Mouse (Mus musculus) hindbrain, embryonic 12.5 days (tissue): ENCODE results near the gene Pip5kl1. TPM values are rescaled to one million over a fixed set of nuclear protein-coding genes. Genes with fewer than 3 reads are reported as not detected.

Experiments used
- ATAC-seq: fragments of 200-750 bp; cut with Nextera tagmentation; 2 replicates; pipeline ENCODE4 v1.8.0; 2017; ENCODE audit warnings: moderate TSS enrichment; ENCODE audit not compliant: low FRiP score
- H3K27ac ChIP-seq: fragments of 300-500 bp; sonication (generic); 2 replicates; pipeline ENCODE4 v1.5.1; 2016; ENCODE audit warnings: mild to moderate bottlenecking
- H3K27me3 ChIP-seq: fragments of 300-500 bp; sonication (generic); 2 replicates; pipeline ENCODE4 v1.6.1; 2016; ENCODE audit warnings: mild to moderate bottlenecking
- H3K36me3 ChIP-seq: fragments of 300-500 bp; sonication (generic); 2 replicates; pipeline ENCODE4 v1.6.1; 2016; ENCODE audit warnings: mild to moderate bottlenecking
- H3K4me1 ChIP-seq: fragments of 300-500 bp; sonication (generic); 2 replicates; pipeline ENCODE4 v1.6.1; 2016
- H3K4me2 ChIP-seq: fragments of 300-500 bp; sonication (generic); replicated peaks from 2 replicates; pipeline ENCODE4 v1.6.1; 2016; ENCODE audit warnings: mild to moderate bottlenecking
- H3K4me3 ChIP-seq: fragments of 300-500 bp; sonication (generic); 2 replicates; pipeline ENCODE4 v1.5.1; 2016; ENCODE audit warnings: mild to moderate bottlenecking
- H3K9ac ChIP-seq: fragments of 300-500 bp; sonication (generic); 2 replicates; pipeline ENCODE4 v1.6.1; 2016; ENCODE audit warnings: mild to moderate bottlenecking, moderate library complexity
- H3K9me3 ChIP-seq: fragments of 300-500 bp; sonication (generic); replicated peaks from 2 replicates; pipeline ENCODE4 v1.6.1; 2016; ENCODE audit warnings: mild to moderate bottlenecking
- WGBS: fragments of 180-500 bp; shearing (Covaris S2); methylation state at CpG from one replicate; pipeline ENCODE4 v1.1.7; 2016; 5-methylcytosine and 5-hydroxymethylcytosine counted together
- polyA plus RNA-seq: library from polyadenylated mRNA; unstranded; fragments of >200 nt; fragmentation: Nextera tagmentation; extraction: Ambion mirVana; gene quantifications from 2 replicates; pipeline ENCODE4 v1.2.1, GENCODE M21; 2016

Pip5kl1 gene
- polyA plus RNA-seq, 1 experiment from 2014 or later = 5.0 TPM

DNA sequence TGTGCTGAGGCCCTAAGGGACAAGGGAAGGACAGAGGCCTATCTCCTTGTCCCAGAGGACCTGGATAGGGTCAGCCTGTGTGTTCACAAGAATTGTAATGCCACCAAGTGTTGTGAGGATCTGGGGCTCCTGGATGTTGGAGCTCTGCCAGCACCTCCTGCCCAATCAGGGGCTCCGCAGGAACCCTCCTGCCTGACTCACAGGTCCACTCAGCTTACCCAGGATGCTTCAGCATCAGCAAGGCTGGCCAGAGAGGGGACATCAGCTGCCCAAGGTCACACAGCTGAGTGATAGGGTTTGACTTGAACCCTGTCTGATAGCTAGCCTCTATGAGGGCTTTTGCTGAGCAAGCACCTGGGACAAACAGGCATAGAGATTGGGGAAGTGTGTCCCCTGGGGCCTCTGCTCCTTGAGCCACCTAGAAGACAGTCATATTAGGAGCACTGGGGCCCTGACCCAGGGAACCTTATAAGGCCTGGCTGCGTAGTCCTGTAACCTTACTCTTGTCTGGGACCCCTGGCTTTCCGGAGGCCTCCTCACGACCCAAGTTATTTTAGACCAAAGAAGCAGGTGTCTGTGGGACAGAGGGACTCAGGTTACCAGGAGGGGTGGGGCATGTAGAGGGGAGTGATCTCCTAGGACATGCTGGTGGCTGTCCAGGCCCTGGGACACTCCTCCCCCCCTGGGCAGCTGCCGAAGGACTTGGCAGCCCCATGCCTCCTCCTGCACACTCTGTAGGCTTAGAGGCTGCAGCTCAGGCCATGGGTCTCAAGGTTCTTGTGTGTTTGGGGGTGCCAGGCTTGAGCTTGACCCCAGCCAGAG lies 51.5 kb downstream of the Pip5kl1 start:
- Histone ChIP-seq H3K4me3 (peak overlapping the region; percentile 28), H3K27ac (peak overlapping the region; percentile 89), H3K36me3 (no peaks in the 10 kb centered on the region), H3K9ac (peak overlapping the region; percentile 65; the same call in 1 of the 2 replicates), H3K9me3 (no peaks in the 10 kb centered on the region), H3K4me2 (peak overlapping the region; percentile 59), H3K4me1 (peaks cover 65% of the 10 kb centered on the region), H3K27me3 (no peaks in the 10 kb centered on the region; the same call in 1 of the 2 replicates)
- 54% methylated on average over 5 of the region's 5 CpGs for WGBS
- 0 out of 2 replicates have a peak, but pooled peaks have one; percentile 2 for ATAC-seq

DNA sequence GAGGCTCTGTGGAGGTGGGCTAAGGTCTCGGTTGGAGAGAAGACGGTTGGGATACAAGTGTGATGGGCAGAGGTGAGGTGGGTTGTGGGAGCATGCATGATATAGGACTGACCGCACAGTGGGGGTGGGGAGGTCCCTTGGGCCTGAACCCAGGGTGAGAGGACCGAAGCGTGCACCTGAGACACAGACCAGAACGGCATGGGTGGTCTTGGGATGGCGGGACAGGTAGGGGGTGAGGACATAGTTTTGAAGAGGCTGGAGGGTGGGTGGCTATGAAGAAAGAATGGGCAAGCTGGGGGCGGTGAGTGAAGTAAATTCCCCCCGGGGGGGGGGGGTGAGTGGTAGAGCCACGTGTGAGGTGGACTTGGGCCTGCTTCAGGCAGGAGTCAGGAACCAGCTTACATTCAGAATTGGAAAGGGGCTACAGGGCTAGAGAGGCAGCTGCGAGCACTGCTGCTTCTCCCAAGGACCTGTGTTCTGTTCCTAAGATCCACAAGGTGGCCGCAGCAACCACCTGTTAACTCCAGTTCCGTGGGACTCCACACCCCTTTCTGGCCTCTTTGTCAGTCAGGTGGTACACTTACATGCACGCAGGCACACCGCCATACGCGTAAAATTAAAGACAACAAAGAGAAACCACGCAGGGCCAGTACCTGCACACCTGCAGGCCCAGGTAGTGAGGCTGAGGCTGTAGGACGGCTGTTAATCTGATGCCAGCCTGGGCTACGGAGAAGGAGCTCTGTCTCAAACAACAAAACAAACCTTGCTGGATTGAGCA lies 52.9 kb downstream of the Pip5kl1 start:
- no peaks in the 10 kb centered on the region for H3K9me3 ChIP-seq
- no peak overlapping the region for H3K9ac ChIP-seq
- WGBS = 65% methylated on average over 20 of the region's 20 CpGs
- H3K36me3 ChIP-seq = no peaks in the 10 kb centered on the region
- no peak for ATAC-seq
- peak overlapping the region; percentile 60; the same call in 1 of the 2 replicates for H3K27ac ChIP-seq
- no peaks in the 10 kb centered on the region; the same call in 1 of the 2 replicates for H3K27me3 ChIP-seq
- H3K4me3 ChIP-seq = no peak overlapping the region
- peaks cover 61% of the 10 kb centered on the region for H3K4me1 ChIP-seq
- 0 out of 2 replicates have a peak overlapping the region, but pooled peaks have one; percentile 6 for H3K4me2 ChIP-seq

DNA sequence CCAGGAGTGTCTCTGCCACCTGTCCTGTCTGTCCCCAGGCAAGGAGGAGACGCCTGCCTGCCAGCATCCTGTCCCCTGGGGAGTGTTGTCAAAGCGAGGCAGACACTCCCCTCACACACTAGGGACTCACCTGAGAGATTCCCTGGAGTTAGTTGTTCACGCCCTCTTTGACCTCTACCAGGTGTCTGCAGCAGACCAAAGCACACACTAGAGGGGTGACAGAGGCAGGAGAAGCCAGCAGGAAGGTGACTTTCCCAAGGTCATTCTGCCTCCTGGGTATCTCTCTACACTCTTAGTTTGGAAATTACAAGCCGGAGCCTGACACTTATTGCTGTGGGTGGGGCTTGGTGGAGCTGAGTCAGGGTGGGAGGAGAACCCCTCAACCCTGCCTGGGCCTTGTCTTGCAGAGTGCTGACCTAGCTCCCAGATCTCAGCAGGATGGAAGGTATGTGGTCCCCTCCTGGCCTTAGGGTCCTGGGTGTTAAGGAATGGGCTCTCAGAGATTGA lies 53.5 kb downstream of the Pip5kl1 start:
- 60% methylated on average over 4 of the region's 4 CpGs for WGBS
- no peaks in the 10 kb centered on the region for H3K9me3 ChIP-seq
- H3K36me3 ChIP-seq = no peaks in the 10 kb centered on the region
- H3K4me1 ChIP-seq = peaks cover 61% of the 10 kb centered on the region
- no peaks in the 10 kb centered on the region; the same call in 1 of the 2 replicates for H3K27me3 ChIP-seq
- no peak for ATAC-seq
- 0 out of 2 replicates have a peak overlapping the region, but pooled peaks have one; percentile 3 for H3K4me2 ChIP-seq
- H3K27ac ChIP-seq = peak overlapping the region; percentile 60
- peak overlapping the region; percentile 45; the same call in 1 of the 2 replicates for H3K9ac ChIP-seq
- no peak overlapping the region for H3K4me3 ChIP-seq

DNA sequence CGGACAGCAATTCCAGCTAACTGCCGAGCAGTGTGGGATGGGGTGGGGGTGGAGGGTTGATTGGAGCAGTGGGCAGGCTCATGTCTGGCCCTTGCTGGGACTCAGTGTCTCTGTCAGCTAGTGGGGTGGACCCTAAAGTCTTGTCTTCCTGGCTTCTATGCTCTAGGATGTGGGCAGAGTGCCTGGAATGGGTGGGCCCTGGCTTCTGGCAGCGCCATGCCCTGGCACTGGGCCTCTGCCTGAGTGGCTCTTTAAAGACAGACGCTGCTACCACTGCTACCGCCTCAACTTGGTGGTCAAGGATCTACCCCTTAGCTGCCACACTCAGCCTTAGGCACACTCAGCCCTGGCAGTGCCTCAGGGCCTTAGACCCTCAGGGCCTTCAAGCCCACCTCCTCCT lies 54.1 kb downstream of the Pip5kl1 start:
- WGBS = 42% methylated on average over 5 of the region's 5 CpGs
- H3K27me3 ChIP-seq = no peaks in the 10 kb centered on the region; the same call in 1 of the 2 replicates
- no peaks in the 10 kb centered on the region for H3K9me3 ChIP-seq
- H3K4me2 ChIP-seq = 0 out of 2 replicates have a peak overlapping the region, but pooled peaks have one; percentile 3
- no peaks in the 10 kb centered on the region for H3K36me3 ChIP-seq
- H3K27ac ChIP-seq = peak overlapping the region; percentile 60; the same call in 1 of the 2 replicates
- no peak overlapping the region for H3K4me3 ChIP-seq
- ATAC-seq = no peak
- peaks cover 61% of the 10 kb centered on the region for H3K4me1 ChIP-seq
- H3K9ac ChIP-seq = peak overlapping the region; percentile 45

DNA sequence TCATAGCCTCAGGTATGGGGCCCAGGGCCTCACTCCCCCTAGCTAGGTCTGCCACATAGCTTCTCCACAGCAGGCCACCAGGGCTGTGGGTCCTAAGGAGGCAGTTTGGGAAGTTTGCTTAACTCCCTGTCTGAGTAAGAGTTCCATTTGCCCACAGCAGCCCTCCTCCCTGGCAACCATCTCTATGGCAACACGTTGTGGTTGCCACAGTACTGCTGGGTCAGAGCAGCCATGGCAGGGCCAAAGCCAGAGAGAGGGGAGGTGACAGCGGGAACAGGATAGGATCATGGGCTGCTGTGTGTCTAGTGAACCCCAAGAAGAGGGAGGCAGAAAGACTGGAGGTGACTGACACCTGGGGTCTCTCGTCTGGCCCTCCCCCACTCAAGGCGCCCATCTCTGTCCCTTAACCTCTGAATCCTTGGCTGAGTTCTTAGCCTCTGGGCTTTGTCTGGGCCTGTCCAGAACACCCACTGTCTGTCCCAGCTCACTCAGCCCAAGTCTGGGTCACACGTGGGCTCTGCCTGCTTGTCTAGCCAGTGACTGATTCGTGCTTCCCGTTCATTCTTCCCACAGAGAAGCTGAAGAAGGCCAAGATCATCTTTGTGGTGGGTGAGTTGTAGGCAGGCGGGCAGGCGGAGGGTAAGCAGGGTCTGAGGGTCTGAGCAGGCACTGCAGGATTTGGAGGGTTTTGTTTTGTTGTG lies 54.8 kb downstream of the Pip5kl1 start:
- H3K27me3 ChIP-seq = no peaks in the 10 kb centered on the region; the same call in 1 of the 2 replicates
- H3K4me1 ChIP-seq = peaks cover 56% of the 10 kb centered on the region
- H3K9ac ChIP-seq = peak overlapping the region; percentile 28
- no peak overlapping the region for H3K4me3 ChIP-seq
- peak overlapping the region; percentile 29 for H3K4me2 ChIP-seq
- ATAC-seq = peak; percentile 51; the same call in 1 of the 2 replicates
- H3K36me3 ChIP-seq = no peaks in the 10 kb centered on the region
- 29% methylated on average over 9 of the region's 9 CpGs for WGBS
- no peaks in the 10 kb centered on the region for H3K9me3 ChIP-seq
- H3K27ac ChIP-seq = peak overlapping the region; percentile 60; the same call in 1 of the 2 replicates

DNA sequence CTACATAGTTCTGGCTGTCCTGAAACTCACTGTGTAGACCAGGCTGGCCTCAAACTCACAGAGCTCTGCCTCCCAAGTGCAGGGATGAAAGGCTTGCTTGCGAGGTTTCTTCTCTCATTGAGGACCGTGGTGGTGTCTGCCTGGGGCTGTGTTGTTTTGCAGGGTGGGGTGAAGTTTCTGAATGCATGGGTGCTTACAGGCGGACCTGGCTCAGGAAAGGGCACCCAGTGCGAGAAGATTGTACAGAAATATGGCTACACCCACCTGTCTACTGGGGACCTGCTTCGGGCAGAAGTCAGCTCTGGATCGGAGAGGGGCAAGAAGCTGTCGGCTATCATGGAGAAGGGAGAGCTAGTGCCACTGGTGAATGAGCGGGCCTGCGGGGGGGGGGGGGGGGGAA lies 55.4 kb downstream of the Pip5kl1 start:
- ATAC-seq = no peak
- H3K4me3 ChIP-seq = no peak overlapping the region
- no peaks in the 10 kb centered on the region for H3K9me3 ChIP-seq
- WGBS = 78% methylated on average over 8 of the region's 9 CpGs
- H3K4me2 ChIP-seq = peak overlapping the region; percentile 29; the same call in 1 of the 2 replicates
- H3K27ac ChIP-seq = peak overlapping the region; percentile 49; the same call in 1 of the 2 replicates
- H3K36me3 ChIP-seq = no peaks in the 10 kb centered on the region
- H3K4me1 ChIP-seq = peaks cover 50% of the 10 kb centered on the region
- no peaks in the 10 kb centered on the region; the same call in 1 of the 2 replicates for H3K27me3 ChIP-seq
- H3K9ac ChIP-seq = peak overlapping the region; percentile 28; the same call in 1 of the 2 replicates

DNA sequence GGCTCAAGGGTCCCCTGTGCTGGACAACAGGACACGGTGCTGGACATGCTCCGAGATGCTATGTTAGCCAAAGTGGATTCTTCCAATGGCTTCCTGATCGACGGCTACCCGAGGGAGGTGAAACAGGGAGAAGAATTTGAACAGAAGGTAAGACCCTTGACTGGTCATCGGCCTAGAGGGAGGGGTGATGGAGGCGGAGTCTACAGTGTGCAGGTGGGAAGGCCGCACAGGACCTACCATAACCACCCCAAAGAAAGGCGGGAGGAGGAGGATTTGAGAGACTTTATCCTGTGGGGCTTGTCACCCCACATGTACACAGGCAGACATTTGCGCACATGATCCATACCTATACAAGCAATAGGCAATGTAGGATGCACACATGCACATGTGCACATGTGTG lies 56.4 kb downstream of the Pip5kl1 start:
- WGBS = 87% methylated on average over 10 of the region's 10 CpGs
- H3K27me3 ChIP-seq = no peaks in the 10 kb centered on the region; the same call in 1 of the 2 replicates
- peak overlapping the region; percentile 18; the same call in 1 of the 2 replicates for H3K9ac ChIP-seq
- no peak overlapping the region for H3K27ac ChIP-seq
- no peak overlapping the region for H3K4me2 ChIP-seq
- no peaks in the 10 kb centered on the region for H3K9me3 ChIP-seq
- ATAC-seq = no peak
- H3K4me3 ChIP-seq = no peak overlapping the region
- no peaks in the 10 kb centered on the region for H3K36me3 ChIP-seq
- peaks cover 40% of the 10 kb centered on the region for H3K4me1 ChIP-seq

DNA sequence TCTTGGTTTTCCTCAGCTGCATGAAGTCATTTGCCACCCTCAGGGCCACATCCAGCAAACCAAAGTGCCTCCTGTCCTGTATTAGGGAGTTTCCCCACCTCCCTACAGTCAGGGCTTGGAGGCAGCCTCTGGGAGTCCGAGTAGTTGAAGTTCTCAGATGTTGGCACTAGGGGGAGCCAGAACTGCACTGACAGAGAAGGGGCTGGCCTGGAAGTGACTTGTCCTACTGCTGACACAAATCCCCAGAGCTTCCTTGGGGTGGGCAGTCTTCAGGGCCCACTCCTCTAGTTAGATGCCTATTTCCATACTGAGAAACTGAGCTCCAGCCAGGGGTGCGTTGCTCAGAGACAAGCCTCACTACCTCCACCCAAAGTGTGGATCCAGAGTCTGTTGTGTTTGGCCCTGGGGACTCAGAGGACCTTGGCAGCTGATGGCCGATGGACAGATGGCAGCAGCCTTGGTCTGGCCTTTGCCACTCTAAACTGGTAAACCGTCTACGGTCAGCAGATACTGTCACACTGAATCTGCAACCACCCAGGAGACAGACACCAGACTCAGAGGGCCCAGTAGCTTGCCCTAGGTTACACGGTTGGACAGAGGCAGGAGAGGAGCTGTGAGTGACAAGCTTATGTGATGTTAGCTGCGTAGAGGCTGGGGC lies 57.3 kb downstream of the Pip5kl1 start:
- Histone ChIP-seq H3K27ac (peak overlapping the region; percentile 35; the same call in 1 of the 2 replicates), H3K9ac (no peak overlapping the region), H3K9me3 (no peaks in the 10 kb centered on the region), H3K4me2 (no peak overlapping the region), H3K4me3 (no peak overlapping the region), H3K27me3 (no peaks in the 10 kb centered on the region; the same call in 1 of the 2 replicates), H3K36me3 (no peaks in the 10 kb centered on the region), H3K4me1 (peaks cover 32% of the 10 kb centered on the region)
- WGBS = 51% methylated on average over 7 of the region's 7 CpGs
- ATAC-seq = peak; percentile 20; the same call in 1 of the 2 replicates

Other genes with a start within 250 kb of the Pip5kl1 start
- gene Ciz1, start 222.5 kb upstream of the Pip5kl1 start, polyA plus RNA-seq = 59.1 and 66.3 TPM in 2 replicates
- gene Dnm1, start 221.5 kb upstream of the Pip5kl1 start, polyA plus RNA-seq = 44.4 and 47.5 TPM in 2 replicates
- gene 1110008P14Rik, start 192.9 kb upstream of the Pip5kl1 start, polyA plus RNA-seq = 62.6 and 72.8 TPM in 2 replicates
- gene Lcn2, start 186.5 kb upstream of the Pip5kl1 start, polyA plus RNA-seq = 0.95 and 1.2 TPM in 2 replicates
- gene Ptges2, start 178.9 kb upstream of the Pip5kl1 start, polyA plus RNA-seq = 34.5 and 35.1 TPM in 2 replicates
- gene Naif1, start 124.3 kb upstream of the Pip5kl1 start, polyA plus RNA-seq = 5.9 and 6.2 TPM in 2 replicates
- 40.2 and 41.6 TPM in 2 replicates for gene Slc25a25, start 123.4 kb upstream of the Pip5kl1 start, polyA plus RNA-seq
- gene Fam102a, start 39.5 kb upstream of the Pip5kl1 start, polyA plus RNA-seq = 12.6 and 15.5 TPM in 2 replicates
- 110 and 117 TPM in 2 replicates for gene Dpm2, start 3.9 kb upstream of the Pip5kl1 start, polyA plus RNA-seq
- 0.31 and 0.56 TPM in 2 replicates for gene 9430097D07Rik, start 887 bp downstream of the Pip5kl1 start, polyA plus RNA-seq
- gene St6galnac4, start 12.3 kb downstream of the Pip5kl1 start, polyA plus RNA-seq = 21.5 and 22.9 TPM in 2 replicates
- gene St6galnac6, start 24.9 kb downstream of the Pip5kl1 start, polyA plus RNA-seq = 13.5 and 14.3 TPM in 2 replicates
- 40.4 and 43.2 TPM in 2 replicates for gene Ak1, start 47.0 kb downstream of the Pip5kl1 start, polyA plus RNA-seq
- 31.6 and 32.1 TPM in 2 replicates for gene Eng, start 71.8 kb downstream of the Pip5kl1 start, polyA plus RNA-seq
- 19.5 and 20.1 TPM in 2 replicates for gene Fpgs, start 129.3 kb downstream of the Pip5kl1 start, polyA plus RNA-seq
- 99.0 and 101 TPM in 2 replicates for gene Cdk9, start 138.3 kb downstream of the Pip5kl1 start, polyA plus RNA-seq
- 33.5 and 34.8 TPM in 2 replicates for gene Sh2d3c, start 146.3 kb downstream of the Pip5kl1 start, polyA plus RNA-seq
- 1.6 and 2.0 TPM in 2 replicates for gene 6330409D20Rik, start 166.2 kb downstream of the Pip5kl1 start, polyA plus RNA-seq
- 52.1 and 55.9 TPM in 2 replicates for gene Tor2a, start 182.4 kb downstream of the Pip5kl1 start, polyA plus RNA-seq
- gene Ttc16, start 200.8 kb downstream of the Pip5kl1 start, polyA plus RNA-seq = 0.63 and 1.1 TPM in 2 replicates
- 4.6 and 5.6 TPM in 2 replicates for gene Ptrh1, start 201.0 kb downstream of the Pip5kl1 start, polyA plus RNA-seq
- gene Cfap157, start 209.6 kb downstream of the Pip5kl1 start, polyA plus RNA-seq = 0.85 and 1.5 TPM in 2 replicates